Mouse (Mus musculus): ENCODE measurements around the gene Orm3. TPM values are rescaled to one million over a fixed set of nuclear protein-coding genes. Genes with fewer than 3 reads are reported as not detected.

Orm3 gene
- 1 to 10 TPM; 2.7 to 3.6 TPM for total RNA-seq (2021)
- 0.41 TPM in 1 of 2 replicates, not detected in the other for polyA plus RNA-seq (2012; rRNA removed)
- long read RNA-seq, partial matches to known transcripts: 3 of 3 reads
- long read RNA-seq, other reads (novel, unspliced or antisense): 0 of 3 reads

DNA sequence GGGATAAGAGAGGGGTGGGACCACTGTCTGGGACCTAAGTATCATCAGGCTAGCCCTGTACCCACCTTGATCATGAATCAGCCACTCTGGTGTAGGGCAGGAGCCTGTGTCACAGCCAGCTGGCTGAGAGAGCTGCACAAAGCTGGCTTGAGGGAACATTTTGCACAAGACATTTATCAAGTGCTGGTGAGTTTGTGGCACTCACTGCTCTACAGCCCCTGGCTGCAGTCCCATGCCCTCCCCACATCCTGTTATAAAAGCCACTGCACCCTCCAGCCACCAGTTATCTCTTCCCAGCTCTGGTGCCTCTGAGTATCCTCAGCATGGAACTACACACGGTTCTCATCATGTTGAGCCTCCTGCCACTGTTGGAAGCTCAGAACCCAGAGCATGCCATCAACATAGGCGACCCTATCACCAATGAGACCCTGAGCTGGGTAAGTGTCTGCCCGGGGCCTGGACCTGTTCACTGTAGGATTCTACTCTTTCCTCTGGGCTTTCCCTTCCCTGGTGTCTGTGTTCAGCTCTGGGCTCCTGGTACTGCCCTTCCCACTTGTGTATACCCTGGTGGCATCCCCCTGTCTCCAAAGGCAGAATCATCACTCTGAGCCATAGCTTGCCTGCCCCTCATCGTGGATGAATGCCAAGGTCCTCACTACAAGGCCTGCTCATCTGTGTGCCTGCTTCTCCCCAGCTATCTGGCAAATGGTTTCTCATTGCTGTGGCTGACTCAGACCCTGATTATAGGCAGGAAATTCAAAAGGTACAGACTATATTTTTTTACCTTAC lies at the start of gene Orm3:
Gene Orm3 (plus strand): TSS at position 286 of the 789 bp plus-strand sequence.
- Histone ChIP-seq H3K79me2 (replicated peaks; ENCODE audit: control insufficient read depth, insufficient read depth, low read length) (no peaks in the 10 kb centered on the region), H3K36me3 (ENCODE audit: control insufficient read depth, insufficient read depth, low read length) (no peaks in the 10 kb centered on the region), H3K27me3 (ENCODE audit: control insufficient read depth, insufficient read depth, low read length) (no peaks in the 10 kb centered on the region), H3K9ac (ENCODE audit: low read depth, low read length) (no peak within 1 kb of the TSS), H3K4me1 (ENCODE audit: control insufficient read depth, insufficient read depth, low read length) (no peaks in the 10 kb centered on the region), H3K4me3 (no peak within 1 kb of the TSS), H3K27ac (peak within 1 kb of the TSS; percentile 20; the same call in 1 of the 2 replicates)
- 49% methylated on average over 4 of the region's 4 CpGs for WGBS
- DNase-seq: peak; percentile 52 to 80
- TF ChIP-seq EP300 (IDR thresholded peaks at IDR 0.05; ENCODE audit: insufficient read depth, low read depth, low read length) (peak; percentile 86; the same call in 1 of the 2 replicates), CTCF (IDR thresholded peaks at IDR 0.05) (no peak), POLR2A (IDR thresholded peaks at IDR 0.05; ENCODE audit: insufficient read depth, low read depth, low read length) (no peak)
- intact Hi-C loops (cut with DNase I): no loop called here

DNA sequence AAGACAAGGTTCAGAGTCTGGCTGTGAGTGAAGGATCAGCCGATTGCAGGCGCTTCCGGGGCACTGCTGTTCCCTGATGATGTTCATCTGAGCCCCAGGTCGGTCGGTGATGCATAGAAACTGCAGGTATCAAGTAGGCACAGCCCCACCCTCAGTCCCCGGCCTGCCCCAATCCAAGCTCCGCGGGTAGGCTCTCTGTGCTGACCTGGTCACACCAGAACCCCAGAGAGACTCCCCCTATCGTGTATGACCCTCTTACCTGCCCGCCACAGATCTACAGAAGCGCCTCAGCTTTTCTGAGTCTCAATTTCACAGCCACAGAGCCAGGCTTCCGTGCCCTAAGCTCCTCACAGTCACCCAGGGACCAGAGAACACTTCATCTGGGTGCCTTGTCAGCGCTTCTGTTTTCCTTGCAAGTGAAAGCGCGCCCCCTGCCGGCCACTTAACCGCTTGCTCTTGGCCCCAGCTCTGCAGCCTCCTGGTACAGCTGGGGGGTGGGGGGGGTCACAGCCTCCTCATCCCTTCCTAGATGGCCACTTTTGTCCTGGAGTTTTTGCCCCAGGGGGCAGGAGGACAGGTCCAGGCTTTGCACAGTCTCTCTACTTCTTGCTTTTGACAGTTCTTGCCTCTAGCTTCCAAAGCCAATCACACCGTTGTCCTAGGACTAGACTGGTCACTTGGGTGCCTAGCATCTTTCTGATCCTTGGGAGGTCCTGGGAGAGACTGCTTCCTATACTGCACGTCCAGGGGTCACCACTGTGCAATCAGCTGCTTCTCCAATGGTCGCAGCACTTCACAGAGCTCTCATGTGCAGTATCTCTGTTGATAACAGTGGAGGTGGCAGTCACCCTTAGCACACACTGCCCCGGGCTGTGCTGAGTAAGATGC lies 48.5 kb upstream of the Orm3 start:
- no peak overlapping the region for H3K27ac ChIP-seq
- H3K79me2 ChIP-seq (replicated peaks; ENCODE audit: control insufficient read depth, insufficient read depth, low read length): no peaks in the 10 kb centered on the region
- no peaks in the 10 kb centered on the region for H3K27me3 ChIP-seq (ENCODE audit: control insufficient read depth, insufficient read depth, low read length)
- H3K36me3 ChIP-seq (ENCODE audit: control insufficient read depth, insufficient read depth, low read length): no peaks in the 10 kb centered on the region
- no peak for TF ChIP-seq POLR2A (IDR thresholded peaks at IDR 0.05; ENCODE audit: insufficient read depth, low read depth, low read length)
- no peak for TF ChIP-seq EP300 (IDR thresholded peaks at IDR 0.05; ENCODE audit: insufficient read depth, low read depth, low read length)
- peak; percentile 84 for TF ChIP-seq CTCF (IDR thresholded peaks at IDR 0.05)
- WGBS: 36% methylated on average over 21 of the region's 21 CpGs
- no peak overlapping the region for H3K9ac ChIP-seq (ENCODE audit: low read depth, low read length)
- H3K4me3 ChIP-seq: no peak overlapping the region
- peaks cover 5% of the 10 kb centered on the region for H3K4me1 ChIP-seq (ENCODE audit: control insufficient read depth, insufficient read depth, low read length)
- peak; percentile 83 to 89 for DNase-seq
- intact Hi-C loops (cut with DNase I): loop anchor here (1.0 to 5.0 kb wide), 3 partner anchors 40 to 92 kb away; no protein-coding TSS in a partner anchor

DNA sequence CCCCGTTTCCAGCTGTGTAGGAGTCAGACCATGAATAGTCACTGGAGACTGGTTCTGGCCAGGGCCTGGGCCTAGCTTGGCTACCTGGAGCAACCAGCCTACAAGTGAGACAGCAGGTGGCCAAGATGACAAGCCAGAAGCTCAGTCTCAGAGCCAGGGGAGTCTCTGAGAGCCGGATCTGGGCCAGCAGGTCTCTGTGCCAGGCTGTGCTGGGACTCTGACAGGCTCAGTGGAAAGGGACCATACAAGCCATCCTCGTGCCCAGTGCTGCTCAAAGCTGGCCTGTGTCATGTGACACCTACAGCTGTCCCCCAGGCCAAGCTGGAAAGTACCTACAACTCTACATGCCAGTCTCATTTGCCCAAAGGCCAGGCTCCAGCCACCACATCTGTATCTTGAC lies 47.6 kb upstream of the Orm3 start:
- Histone ChIP-seq H3K27ac (no peak overlapping the region), H3K9ac (ENCODE audit: low read depth, low read length) (no peak overlapping the region), H3K79me2 (replicated peaks; ENCODE audit: control insufficient read depth, insufficient read depth, low read length) (no peaks in the 10 kb centered on the region), H3K4me3 (no peak overlapping the region), H3K27me3 (ENCODE audit: control insufficient read depth, insufficient read depth, low read length) (no peaks in the 10 kb centered on the region), H3K36me3 (ENCODE audit: control insufficient read depth, insufficient read depth, low read length) (no peaks in the 10 kb centered on the region), H3K4me1 (ENCODE audit: control insufficient read depth, insufficient read depth, low read length) (peaks cover 5% of the 10 kb centered on the region)
- intact Hi-C loops (cut with DNase I): loop anchor here (5.0 kb wide), 2 partner anchors 41 to 76 kb away; no protein-coding TSS in a partner anchor
- DNase-seq: peak in 1 of 2 experiments; percentile 59
- TF ChIP-seq EP300 (IDR thresholded peaks at IDR 0.05; ENCODE audit: insufficient read depth, low read depth, low read length): no peak
- TF ChIP-seq POLR2A (IDR thresholded peaks at IDR 0.05; ENCODE audit: insufficient read depth, low read depth, low read length): no peak
- no peak for TF ChIP-seq CTCF (IDR thresholded peaks at IDR 0.05)
- 73% methylated on average over 3 of the region's 3 CpGs for WGBS

DNA sequence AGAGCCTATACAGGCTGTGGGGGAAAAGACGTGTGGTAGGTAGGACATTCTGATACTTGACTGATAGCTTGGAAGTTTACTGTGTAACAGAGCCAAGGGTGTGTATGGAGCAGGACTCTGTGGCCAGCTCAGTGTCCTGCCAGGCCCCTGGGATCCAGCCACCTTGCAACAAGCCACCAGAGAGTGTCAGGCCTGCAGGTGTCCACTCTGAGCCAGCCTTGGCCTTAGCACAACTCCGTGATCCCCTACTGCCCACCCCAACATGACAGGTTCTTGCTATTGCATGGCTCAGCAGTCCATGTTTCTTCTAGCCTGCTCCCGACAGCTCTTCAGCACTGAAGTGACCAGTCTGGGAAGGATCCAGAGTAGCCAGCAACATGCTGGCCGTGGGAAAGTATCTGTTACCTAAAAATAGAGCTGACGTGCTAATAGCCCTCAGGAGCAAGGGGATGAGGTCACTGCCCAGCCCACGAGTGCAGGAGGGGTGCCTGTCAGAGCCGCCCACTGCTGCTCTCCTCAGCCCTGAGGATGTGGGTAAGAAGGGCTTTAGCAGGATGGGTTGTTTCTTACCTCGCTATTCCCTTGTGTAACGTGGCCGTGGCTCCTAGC lies 45.6 kb upstream of the Orm3 start:
- intact Hi-C loops (cut with DNase I): no loop called here
- no peaks in the 10 kb centered on the region for H3K79me2 ChIP-seq (replicated peaks; ENCODE audit: control insufficient read depth, insufficient read depth, low read length)
- H3K4me1 ChIP-seq (ENCODE audit: control insufficient read depth, insufficient read depth, low read length): peaks cover 5% of the 10 kb centered on the region
- peak overlapping the region; percentile 58 for H3K27ac ChIP-seq
- H3K36me3 ChIP-seq (ENCODE audit: control insufficient read depth, insufficient read depth, low read length): no peaks in the 10 kb centered on the region
- peak; percentile 47 to 75 for DNase-seq
- H3K27me3 ChIP-seq (ENCODE audit: control insufficient read depth, insufficient read depth, low read length): no peaks in the 10 kb centered on the region
- 28% methylated on average over 10 of the region's 10 CpGs for WGBS
- TF ChIP-seq POLR2A (IDR thresholded peaks at IDR 0.05; ENCODE audit: insufficient read depth, low read depth, low read length): 0 out of 2 replicates have a peak, but pooled peaks have one; percentile 30
- TF ChIP-seq CTCF (IDR thresholded peaks at IDR 0.05): no peak
- TF ChIP-seq EP300 (IDR thresholded peaks at IDR 0.05; ENCODE audit: insufficient read depth, low read depth, low read length): 0 out of 2 replicates have a peak, but pooled peaks have one; percentile 30
- H3K4me3 ChIP-seq: no peak overlapping the region
- H3K9ac ChIP-seq (ENCODE audit: low read depth, low read length): 0 out of 2 replicates have a peak overlapping the region, but pooled peaks have one; percentile 22

DNA sequence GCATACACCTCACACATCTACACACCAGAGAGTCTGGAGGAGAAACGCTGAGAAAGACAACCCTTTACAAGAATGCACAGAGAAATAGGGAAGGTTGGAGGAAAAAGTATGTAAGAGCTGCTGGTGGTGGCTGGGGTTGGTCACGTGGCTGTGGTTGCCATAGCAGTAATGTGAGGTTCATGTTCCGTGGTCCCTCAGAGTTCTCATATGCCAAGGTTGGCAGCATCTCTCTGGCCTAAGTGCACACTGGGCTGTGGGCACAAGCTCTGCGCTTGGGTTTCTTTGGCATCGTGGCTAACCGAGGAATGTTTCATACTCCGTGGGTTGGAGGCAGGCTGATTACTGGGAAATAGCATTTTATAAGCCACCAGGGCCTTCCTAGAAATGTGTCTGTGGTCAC lies 44.5 kb upstream of the Orm3 start:
- Histone ChIP-seq H3K36me3 (ENCODE audit: control insufficient read depth, insufficient read depth, low read length) (no peaks in the 10 kb centered on the region), H3K27ac (no peak overlapping the region; the same call in 1 of the 2 replicates), H3K4me1 (ENCODE audit: control insufficient read depth, insufficient read depth, low read length) (peaks cover 5% of the 10 kb centered on the region), H3K27me3 (ENCODE audit: control insufficient read depth, insufficient read depth, low read length) (no peaks in the 10 kb centered on the region), H3K79me2 (replicated peaks; ENCODE audit: control insufficient read depth, insufficient read depth, low read length) (no peaks in the 10 kb centered on the region), H3K9ac (ENCODE audit: low read depth, low read length) (no peak overlapping the region), H3K4me3 (no peak overlapping the region)
- intact Hi-C loops (cut with DNase I): no loop called here
- 90% methylated on average over 7 of the region's 7 CpGs for WGBS
- DNase-seq: no peak
- TF ChIP-seq POLR2A (IDR thresholded peaks at IDR 0.05; ENCODE audit: insufficient read depth, low read depth, low read length) (no peak), CTCF (IDR thresholded peaks at IDR 0.05) (no peak), EP300 (IDR thresholded peaks at IDR 0.05; ENCODE audit: insufficient read depth, low read depth, low read length) (no peak)
